Comparison of ENCODE assay signal across 9 mouse cellular contexts in genomic region chr6:125351368-125352045, GRCm38 (mm10). TPM values are rescaled to one million over a fixed set of nuclear protein-coding genes. Genes with fewer than 3 reads are reported as not detected.
DNase-seq lines count a peak whose midpoint lies in the region; ATAC-seq lines count a peak whose summit lies in the region.
"Had no signal": no experiment of that assay in that cellular context is flagged by ENCODE, and none has a peak within 500 bp of the region (broad histone marks: within the 10 kb centered on the region; RNA-seq: fewer than 3 reads in every experiment).

No protein-coding gene starts in this region.

- H3K9me3 ChIP-seq in hindbrain, embryonic 16.5 days (ENCODE audit: control insufficient read depth, low read length) = no peaks in the 10 kb centered on the region
- no peaks in the 10 kb centered on the region for H3K9me3 ChIP-seq in hindbrain, embryonic 14.5 days (ENCODE audit: control insufficient read depth, low read length)
- no peaks in the 10 kb centered on the region for H3K9me3 ChIP-seq in embryonic facial prominence, embryonic 11.5 days (replicated peaks; ENCODE audit: control insufficient read depth, low read length)
- no peaks in the 10 kb centered on the region for H3K9me3 ChIP-seq in kidney, embryonic 14.5 days (ENCODE audit: control insufficient read depth, low read length)

- H3K36me3 ChIP-seq in hindbrain, embryonic 16.5 days (ENCODE audit: control insufficient read depth, insufficient read depth, low read length) = no peaks in the 10 kb centered on the region
- no peaks in the 10 kb centered on the region for H3K36me3 ChIP-seq in hindbrain, embryonic 14.5 days (replicated peaks; ENCODE audit: control insufficient read depth, insufficient read depth)
- H3K36me3 ChIP-seq in embryonic facial prominence, embryonic 11.5 days (replicated peaks; ENCODE audit: control insufficient read depth, insufficient read depth, low read depth, low read length) = no peaks in the 10 kb centered on the region
- no peaks in the 10 kb centered on the region; the same call in 1 of the 2 replicates for H3K36me3 ChIP-seq in kidney, embryonic 14.5 days (ENCODE audit: control insufficient read depth, insufficient read depth, low read length)
- H3K36me3 ChIP-seq: G1E had no signal

- peak overlapping the region; percentile 7; the same call in 1 of the 2 replicates for H3K4me2 ChIP-seq in hindbrain, embryonic 16.5 days (ENCODE audit: low read length)
- no peak overlapping the region; the same call in 1 of the 2 replicates for H3K4me2 ChIP-seq in hindbrain, embryonic 14.5 days (replicated peaks)
- no peak overlapping the region for H3K4me2 ChIP-seq in embryonic facial prominence, embryonic 11.5 days (ENCODE audit: low read depth, low read length)
- H3K4me2 ChIP-seq in kidney, embryonic 14.5 days (replicated peaks; ENCODE audit: low read depth, low read length) = peak overlapping the region; percentile 91

- ATAC-seq in hindbrain, embryonic 16.5 days = no peak
- ATAC-seq in hindbrain, embryonic 14.5 days (ENCODE audit: low FRiP score) = no peak
- no peak for ATAC-seq in embryonic facial prominence, embryonic 11.5 days (replicated peaks; ENCODE audit: insufficient number of reproducible peaks, low FRiP score, low TSS enrichment, low read depth)
- no peak for ATAC-seq in kidney, embryonic 14.5 days (ENCODE audit: low FRiP score, low TSS enrichment)

- peaks cover 7% of the 10 kb centered on the region for H3K27me3 ChIP-seq in hindbrain, embryonic 16.5 days (replicated peaks; ENCODE audit: control insufficient read depth, insufficient read depth, low read length)
- H3K27me3 ChIP-seq in hindbrain, embryonic 14.5 days (ENCODE audit: control insufficient read depth, insufficient read depth, low read length) = 0 out of 2 replicates have a peak, but pooled peaks cover 14% of the 10 kb centered on the region
- H3K27me3 ChIP-seq in embryonic facial prominence, embryonic 11.5 days (ENCODE audit: control insufficient read depth, insufficient read depth, low read length) = no peaks in the 10 kb centered on the region
- no peaks in the 10 kb centered on the region for H3K27me3 ChIP-seq in kidney, embryonic 14.5 days (ENCODE audit: control insufficient read depth, insufficient read depth, low read length)

- no peak overlapping the region for H3K4me3 ChIP-seq in hindbrain, embryonic 16.5 days (ENCODE audit: low read length)
- H3K4me3 ChIP-seq in hindbrain, embryonic 14.5 days (replicated peaks; ENCODE audit: low read length) = no peak overlapping the region
- 0 out of 2 replicates have a peak overlapping the region, but pooled peaks have one; percentile 5 for H3K4me3 ChIP-seq in embryonic facial prominence, embryonic 11.5 days (ENCODE audit: low read depth, low read length)
- H3K4me3 ChIP-seq in kidney, embryonic 14.5 days (ENCODE audit: low read length) = peak overlapping the region; percentile 85

- 69% methylated on average over 8 of the region's 8 CpGs for WGBS in hindbrain, embryonic 16.5 days
- 71% methylated on average over 8 of the region's 8 CpGs for WGBS in hindbrain, embryonic 14.5 days
- 72% methylated on average over 8 of the region's 8 CpGs for WGBS in embryonic facial prominence, embryonic 11.5 days
- 53% methylated on average over 8 of the region's 8 CpGs for WGBS in kidney, embryonic 14.5 days

- H3K9ac ChIP-seq in hindbrain, embryonic 16.5 days (ENCODE audit: low read depth, low read length) = no peak overlapping the region
- H3K9ac ChIP-seq in hindbrain, embryonic 14.5 days = no peak overlapping the region
- no peak overlapping the region for H3K9ac ChIP-seq in embryonic facial prominence, embryonic 11.5 days (replicated peaks; ENCODE audit: low read length)
- peak overlapping the region; percentile 83; the same call in 1 of the 2 replicates for H3K9ac ChIP-seq in kidney, embryonic 14.5 days (ENCODE audit: low read depth, low read length)

- H3K4me1 ChIP-seq in hindbrain, embryonic 16.5 days (ENCODE audit: control insufficient read depth, insufficient read depth, low read depth, low read length) = peaks cover 25% of the 10 kb centered on the region
- peaks cover 30% of the 10 kb centered on the region for H3K4me1 ChIP-seq in hindbrain, embryonic 14.5 days (replicated peaks; ENCODE audit: control insufficient read depth, insufficient read depth, low read length)
- peaks cover 16% of the 10 kb centered on the region for H3K4me1 ChIP-seq in embryonic facial prominence, embryonic 11.5 days (ENCODE audit: control insufficient read depth, insufficient read depth, low read length)
- peaks cover 63% of the 10 kb centered on the region for H3K4me1 ChIP-seq in kidney, embryonic 14.5 days (ENCODE audit: control insufficient read depth, insufficient read depth, low read length)

- H3K27ac ChIP-seq in hindbrain, embryonic 16.5 days (ENCODE audit: low read depth, low read length) = no peak overlapping the region
- no peak overlapping the region for H3K27ac ChIP-seq in hindbrain, embryonic 14.5 days
- no peak overlapping the region for H3K27ac ChIP-seq in embryonic facial prominence, embryonic 11.5 days (replicated peaks; ENCODE audit: low read depth, low read length)
- no peak overlapping the region for H3K27ac ChIP-seq in kidney, embryonic 14.5 days (ENCODE audit: low read depth, low read length)

- no peak for DNase-seq in hindbrain, embryonic 14.5 days (ENCODE audit: low spot score)
- no peak for DNase-seq in embryonic facial prominence, embryonic 11.5 days (ENCODE audit: low spot score)
- peak; percentile 76 for DNase-seq in lung, postnatal 36 days
- DNase-seq in cerebellum, adult 8-10 months = no peak
- DNase-seq in urinary bladder, postnatal 10 days (ENCODE audit: low spot score) = no peak
- DNase-seq in frontal cortex, postnatal 36 days (ENCODE audit: low spot score in 2 of 2) = no peak

RNA-seq across cellular contexts. Expression of gene Tnfrsf1a, which starts 2.3 kb away (rescaled TPM):
- polyA plus RNA-seq in hindbrain, embryonic 16.5 days (2015; fragmentation: Nextera tagmentation; extraction: Ambion mirVana) = 15.1 and 18.3 TPM in 2 replicates
- 15.4 and 16.6 TPM in 2 replicates for polyA plus RNA-seq in hindbrain, embryonic 14.5 days (2014; fragmentation: Nextera tagmentation; extraction: Ambion mirVana)
- polyA plus RNA-seq in embryonic facial prominence, embryonic 11.5 days (2014; fragmentation: Nextera tagmentation; extraction: Ambion mirVana) = 36.6 and 39.5 TPM in 2 replicates
- 67.1 and 69.3 TPM in 2 replicates for polyA plus RNA-seq in kidney, embryonic 14.5 days (2014; fragmentation: Nextera tagmentation; extraction: Ambion mirVana)

RNA-seq across cellular contexts. Expression of gene Plekhg6, which starts 29.1 kb away (rescaled TPM):
- polyA plus RNA-seq in hindbrain, embryonic 16.5 days (2015; fragmentation: Nextera tagmentation; extraction: Ambion mirVana) = 0.30 and 0.41 TPM in 2 replicates
- polyA plus RNA-seq in hindbrain, embryonic 14.5 days (2014; fragmentation: Nextera tagmentation; extraction: Ambion mirVana) = 0.10 and 0.23 TPM in 2 replicates
- polyA plus RNA-seq in embryonic facial prominence, embryonic 11.5 days (2014; fragmentation: Nextera tagmentation; extraction: Ambion mirVana) = 0.08 and 0.20 TPM in 2 replicates
- 3.8 and 6.1 TPM in 2 replicates for polyA plus RNA-seq in kidney, embryonic 14.5 days (2014; fragmentation: Nextera tagmentation; extraction: Ambion mirVana)
- polyA plus RNA-seq: G1E had no signal

RNA-seq across cellular contexts. Expression of gene Scnn1a, which starts 31.0 kb away (rescaled TPM):
- 0.69 and 0.70 TPM in 2 replicates for polyA plus RNA-seq in hindbrain, embryonic 16.5 days (2015; fragmentation: Nextera tagmentation; extraction: Ambion mirVana)
- 0.50 and 0.53 TPM in 2 replicates for polyA plus RNA-seq in hindbrain, embryonic 14.5 days (2014; fragmentation: Nextera tagmentation; extraction: Ambion mirVana)
- 0.88 and 1.1 TPM in 2 replicates for polyA plus RNA-seq in embryonic facial prominence, embryonic 11.5 days (2014; fragmentation: Nextera tagmentation; extraction: Ambion mirVana)
- 2.5 and 3.3 TPM in 2 replicates for polyA plus RNA-seq in kidney, embryonic 14.5 days (2014; fragmentation: Nextera tagmentation; extraction: Ambion mirVana)
- polyA plus RNA-seq: G1E had no signal

RNA-seq across cellular contexts. Expression of gene Ltbr, which starts 37.8 kb away (rescaled TPM):
- 16.4 and 18.7 TPM in 2 replicates for polyA plus RNA-seq in hindbrain, embryonic 16.5 days (2015; fragmentation: Nextera tagmentation; extraction: Ambion mirVana)
- polyA plus RNA-seq in hindbrain, embryonic 14.5 days (2014; fragmentation: Nextera tagmentation; extraction: Ambion mirVana) = 14.8 and 14.9 TPM in 2 replicates
- polyA plus RNA-seq in embryonic facial prominence, embryonic 11.5 days (2014; fragmentation: Nextera tagmentation; extraction: Ambion mirVana) = 22.8 and 24.3 TPM in 2 replicates
- polyA plus RNA-seq in kidney, embryonic 14.5 days (2014; fragmentation: Nextera tagmentation; extraction: Ambion mirVana) = 54.0 and 54.3 TPM in 2 replicates
- polyA plus RNA-seq: G1E had no signal

Comparison
In these comparisons a context has a peak if more than half of its experiments do, and no peak if none do; other contexts are left out.
1. H3K4me2 ChIP-seq: peak in hindbrain, embryonic 16.5 days (single experiment) and kidney, embryonic 14.5 days (single experiment); none in hindbrain, embryonic 14.5 days (single experiment) and embryonic facial prominence, embryonic 11.5 days (single experiment).
2. H3K4me3 ChIP-seq: peak in embryonic facial prominence, embryonic 11.5 days (single experiment) and kidney, embryonic 14.5 days (single experiment); none in hindbrain, embryonic 16.5 days (single experiment) and hindbrain, embryonic 14.5 days (single experiment).